Mouse (Mus musculus) fibroblast of lung, adult 2 months (primary cell): ENCODE results near the gene Strbp.

Source experiments
- DNase-seq: peaks from one replicate; pipeline ENCODE4 v3.0.0-alpha.2; 2011; ENCODE audit warnings: low read depth

The Strbp gene

DNA sequence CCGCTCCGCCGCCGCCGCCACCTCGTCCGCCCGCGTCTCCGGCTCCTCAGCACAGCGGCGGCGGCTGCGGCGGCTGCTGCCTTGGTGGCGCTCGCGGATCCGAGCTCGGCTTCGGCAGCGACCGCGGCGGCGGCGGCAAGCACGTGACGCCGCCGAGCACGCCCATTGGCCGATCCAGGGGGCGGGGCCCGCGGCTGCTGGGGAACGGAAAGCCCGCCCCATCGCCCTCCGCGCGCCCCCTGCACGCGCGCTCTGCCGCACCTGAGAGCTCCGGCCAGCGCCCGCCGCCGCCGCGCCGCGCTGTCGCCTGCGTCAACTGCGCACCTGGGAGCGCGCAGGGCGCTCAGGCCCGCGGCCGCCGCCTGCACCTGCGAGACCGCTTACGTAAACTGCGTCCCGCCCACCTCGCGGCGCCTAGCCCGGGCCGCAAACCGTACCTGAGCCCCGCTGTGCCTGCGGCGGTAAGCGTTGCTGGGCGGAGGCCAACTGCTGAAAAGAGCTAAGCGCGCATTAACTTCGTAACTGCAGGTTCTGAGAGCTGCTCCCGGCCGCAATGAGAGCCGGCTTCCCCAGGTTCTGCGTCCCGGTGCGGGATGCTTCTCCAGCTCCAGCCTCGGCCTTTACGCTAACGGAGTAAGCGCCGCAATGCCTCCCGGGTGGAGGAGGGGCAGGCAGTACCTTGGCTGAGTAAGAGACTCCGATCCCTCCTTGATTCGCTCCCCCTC, at the start of gene Strbp:
Gene Strbp (minus strand): TSS at position 630 of the 725 bp plus-strand sequence.
- DNase-seq: peak; percentile 38

DNA sequence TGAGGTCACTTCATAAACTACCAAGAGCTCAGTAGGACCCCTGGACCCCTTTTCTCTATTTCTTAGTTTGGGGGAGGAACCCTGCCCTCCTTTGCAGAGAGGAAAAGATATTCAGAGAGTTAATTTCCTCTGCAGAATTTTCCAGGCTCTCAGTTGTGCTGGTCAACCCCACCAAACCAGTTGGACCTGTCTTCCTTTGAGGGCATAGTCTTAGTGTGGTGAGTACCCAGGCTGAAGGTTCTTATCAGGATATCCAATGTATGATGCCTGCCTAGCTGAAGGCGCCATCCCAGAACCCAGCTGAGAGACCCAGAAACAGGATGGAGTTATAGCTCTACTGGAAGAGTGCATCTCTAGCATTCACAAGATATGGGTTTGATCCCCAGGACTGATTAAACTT, 47.5 kb upstream of the Strbp start:
- DNase-seq: no peak

DNA sequence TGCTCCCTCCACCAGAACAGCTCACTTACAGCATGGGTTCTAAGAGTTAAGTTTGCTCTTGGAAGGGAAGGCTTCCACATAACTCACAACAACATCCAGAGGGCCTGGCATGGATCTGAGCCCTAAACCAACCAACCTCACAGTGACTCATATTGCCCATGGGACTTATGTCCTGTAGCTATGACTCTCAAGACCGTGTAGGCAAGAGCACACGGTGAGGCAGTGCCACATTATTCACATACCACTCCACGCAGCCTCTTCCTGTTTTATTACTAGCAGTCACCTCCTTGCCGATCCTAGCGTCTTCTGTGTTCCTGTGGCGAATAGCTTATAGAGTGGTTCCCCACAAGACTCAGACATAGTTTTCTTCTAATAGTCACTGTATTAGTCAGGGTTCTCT, 45.7 kb upstream of the Strbp start:
- DNase-seq: peak; percentile 67

- no peak for DNase-seq
These were observed 44.9 kb upstream of the Strbp start for GRCm38 (mm10) chr2:37748442-37749066.

- DNase-seq: no peak
These were observed 44.2 kb upstream of the Strbp start for GRCm38 (mm10) chr2:37747909-37748308.

DNA sequence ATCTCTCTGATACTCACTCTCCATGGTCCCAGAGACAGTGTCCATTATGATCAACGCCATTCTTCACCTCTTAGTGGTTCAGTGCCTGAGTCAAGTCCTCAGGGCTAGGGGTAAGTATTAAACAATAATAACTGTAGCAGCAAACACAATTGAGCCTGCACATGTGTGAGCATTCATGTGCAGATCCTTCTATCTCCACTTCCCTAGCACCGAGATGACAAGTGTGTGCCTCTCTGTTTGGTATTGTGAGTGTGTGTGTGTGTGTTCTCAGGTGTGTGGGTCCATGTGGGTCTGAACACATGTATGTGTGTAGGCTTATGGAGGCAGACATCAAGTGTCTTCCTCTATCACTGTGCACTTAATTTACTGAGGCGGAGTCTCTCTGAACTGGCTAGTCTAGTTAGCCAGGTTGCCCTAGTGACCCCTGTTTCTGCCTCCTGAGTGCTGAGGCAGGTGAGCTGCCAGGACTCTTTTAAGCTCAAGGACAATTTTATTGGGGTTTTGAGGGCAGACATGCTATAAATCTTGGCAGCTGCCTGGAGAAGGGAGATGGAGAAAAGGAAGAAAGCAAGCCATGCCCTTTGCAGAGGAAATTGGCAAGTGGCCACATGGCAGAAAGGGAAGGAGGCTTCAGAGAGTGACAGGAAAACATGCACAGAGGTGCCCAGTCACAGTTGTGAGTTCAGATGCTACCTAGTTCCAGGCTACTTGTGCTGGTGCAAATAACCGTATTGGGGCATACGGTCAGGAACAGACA, 42.8 kb upstream of the Strbp start:
- no peak for DNase-seq

GRCm38 (mm10) chr2:37744773-37745395, 41.2 kb upstream of the Strbp start:
- no peak for DNase-seq

GRCm38 (mm10) chr2:37741806-37742554, 38.3 kb upstream of the Strbp start:
- DNase-seq: no peak

- DNase-seq: no peak
These were observed 32.1 kb upstream of the Strbp start for GRCm38 (mm10) chr2:37735807-37736188.

DNA sequence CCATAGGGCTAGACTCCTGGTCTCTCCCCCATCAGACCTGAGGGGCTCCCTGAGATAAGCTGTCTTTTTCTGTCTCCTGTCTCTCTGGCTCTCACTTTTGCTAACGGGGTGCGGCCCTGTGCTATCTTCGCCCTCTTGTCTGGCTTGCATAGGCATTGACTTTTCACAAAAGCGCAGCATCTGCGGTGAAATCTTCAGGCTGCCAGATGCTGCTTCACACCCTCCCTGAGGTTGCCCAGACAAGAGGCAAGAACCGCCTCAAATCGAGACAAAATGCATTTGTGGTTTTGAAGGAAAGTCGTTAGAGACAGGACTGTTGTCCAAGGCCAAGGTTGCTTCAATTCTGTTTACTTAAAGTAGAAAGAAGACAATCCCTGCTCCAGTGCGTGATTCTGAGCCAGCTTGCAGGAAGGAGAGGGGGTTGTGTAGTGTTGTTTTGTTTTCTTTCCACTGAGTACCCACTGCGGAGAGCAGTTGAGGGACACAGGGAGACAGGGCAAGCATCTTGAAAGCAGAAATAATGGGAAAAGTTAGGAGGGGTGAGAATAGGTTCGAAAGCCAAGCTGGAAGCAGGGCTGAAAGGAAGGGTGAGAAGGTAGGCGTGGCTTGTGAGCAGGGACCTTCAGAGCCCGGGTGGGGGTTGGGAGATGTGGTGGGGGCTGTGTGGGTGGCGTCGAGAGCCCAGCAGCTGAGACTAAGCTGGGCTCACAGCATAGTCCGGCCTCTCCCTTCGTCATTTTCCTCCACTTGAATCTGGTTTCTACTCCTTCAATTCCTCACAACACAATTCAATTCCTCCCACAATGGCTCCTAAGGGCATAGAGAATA, 31.5 kb upstream of the Strbp start:
- DNase-seq: no peak

- DNase-seq: no peak
These were observed 27.7 kb upstream of the Strbp start for GRCm38 (mm10) chr2:37731241-37731801.

DNA sequence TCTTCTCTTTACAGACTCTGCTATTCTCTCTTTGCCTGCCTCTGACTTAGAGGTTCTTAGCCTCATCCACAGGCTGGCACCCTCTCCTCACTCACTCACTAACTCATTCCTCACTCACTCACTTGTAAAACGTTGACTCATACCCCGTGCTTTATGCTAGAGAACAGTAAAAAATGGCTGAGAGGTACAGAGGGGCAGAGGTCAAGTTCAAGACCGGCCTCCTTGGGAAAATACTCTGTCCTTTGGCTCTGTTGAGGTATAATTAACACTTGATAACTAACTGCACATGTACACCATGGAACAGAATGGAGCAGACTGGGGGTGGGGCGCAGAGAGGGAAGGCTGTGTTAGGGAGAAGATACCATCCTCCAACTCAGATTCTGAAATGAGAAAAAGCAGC, 20.6 kb upstream of the Strbp start:
- DNase-seq: no peak

- no peak for DNase-seq
These were observed 19.9 kb upstream of the Strbp start for GRCm38 (mm10) chr2:37723501-37724090.

DNA sequence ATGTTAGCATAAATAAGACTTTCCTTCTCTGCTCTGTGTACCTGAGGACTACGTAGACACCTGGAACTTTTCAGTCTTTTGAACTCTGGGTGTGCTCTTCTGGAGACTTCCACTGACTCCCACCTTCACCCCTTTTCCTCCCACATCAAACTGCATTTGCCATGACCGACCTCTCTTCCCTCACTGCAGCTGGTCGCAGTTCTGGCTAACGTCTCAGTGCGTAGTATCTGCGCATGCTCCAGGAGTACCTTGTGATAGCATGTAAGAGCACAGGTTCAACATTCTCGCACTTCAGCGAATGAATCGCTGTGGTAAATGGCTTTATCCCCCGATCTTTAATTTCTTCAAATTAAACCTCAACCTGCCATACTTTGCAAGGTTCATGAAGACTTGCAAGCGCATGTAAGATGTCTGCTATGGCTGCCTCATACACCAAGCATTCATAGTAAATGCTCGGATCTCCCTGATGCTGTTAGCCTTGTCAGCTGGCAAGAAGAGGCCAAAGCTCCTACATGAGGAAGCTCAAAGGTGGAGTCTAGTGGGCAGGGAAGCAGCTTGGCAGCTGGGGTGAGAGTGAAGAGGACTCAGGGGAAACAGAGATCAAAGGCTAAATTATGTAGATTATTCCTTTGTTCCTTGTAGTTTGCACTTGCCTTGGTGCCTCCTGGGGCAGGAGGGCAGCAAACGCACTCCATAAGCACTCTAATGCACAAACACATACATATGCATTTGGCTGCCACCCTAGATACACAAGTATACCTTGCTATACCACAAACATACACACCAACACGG, 19.2 kb upstream of the Strbp start:
- DNase-seq: no peak

DNA sequence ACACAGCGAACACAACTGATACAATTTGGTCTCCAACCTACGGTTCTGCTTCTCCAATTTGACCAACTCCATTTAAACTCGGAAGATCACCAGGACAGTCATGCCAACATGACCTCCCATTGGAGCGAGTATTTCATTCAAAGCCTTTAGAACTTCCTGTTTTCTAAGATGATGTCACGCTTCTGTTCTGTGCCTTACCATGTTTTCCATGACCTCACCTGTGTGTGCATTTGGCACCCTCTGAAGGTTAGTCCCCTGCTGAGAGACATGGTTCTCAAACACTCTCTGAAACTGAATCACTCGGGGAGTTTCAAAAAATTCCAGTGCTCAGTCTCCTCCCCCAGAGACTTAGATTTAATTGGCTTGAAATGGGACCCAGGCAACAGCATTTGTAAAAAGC, 12.6 kb upstream of the Strbp start:
- DNase-seq: no peak

DNA sequence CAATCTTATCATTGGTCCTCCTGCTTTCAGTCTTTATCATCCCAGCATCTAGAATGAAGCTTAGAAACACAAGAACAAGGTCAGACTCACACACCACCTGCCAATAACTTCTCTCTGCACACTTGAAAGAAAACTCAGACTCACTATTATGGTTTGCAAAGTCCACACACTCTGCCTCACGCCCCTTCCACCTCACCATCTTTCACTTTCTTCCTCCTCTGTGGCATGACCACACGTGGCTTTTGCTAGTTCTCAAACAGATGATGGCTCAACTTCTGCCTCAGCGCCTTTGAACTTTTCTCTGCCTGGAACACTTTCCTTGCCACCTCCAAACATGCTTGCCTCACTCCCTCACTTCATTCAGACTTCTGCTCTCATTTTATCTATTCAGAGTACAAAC, 11.7 kb upstream of the Strbp start:
- DNase-seq: no peak

DNA sequence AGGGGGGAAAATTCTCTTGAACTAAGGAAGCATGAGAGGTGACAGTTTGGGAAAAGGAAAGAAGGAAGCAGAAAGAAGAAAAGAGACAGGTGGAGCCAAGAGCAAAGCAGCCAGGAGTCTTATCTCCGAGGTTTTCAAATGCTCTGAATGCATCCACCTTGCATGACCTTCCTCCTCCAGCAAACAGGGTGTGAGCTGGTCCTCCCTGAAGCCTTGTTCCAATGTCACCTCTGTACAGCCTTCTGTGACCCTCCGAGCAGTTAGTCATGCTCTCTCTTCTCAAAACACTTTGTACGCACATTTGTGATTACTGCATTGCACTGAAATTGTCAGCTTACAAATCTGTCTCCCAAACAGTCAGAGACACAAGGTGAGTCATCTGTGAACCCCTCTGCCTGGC, 9.4 kb upstream of the Strbp start:
- DNase-seq: no peak

- no peak for DNase-seq
These were observed 5.2 kb upstream of the Strbp start for GRCm38 (mm10) chr2:37708835-37709234.

DNA sequence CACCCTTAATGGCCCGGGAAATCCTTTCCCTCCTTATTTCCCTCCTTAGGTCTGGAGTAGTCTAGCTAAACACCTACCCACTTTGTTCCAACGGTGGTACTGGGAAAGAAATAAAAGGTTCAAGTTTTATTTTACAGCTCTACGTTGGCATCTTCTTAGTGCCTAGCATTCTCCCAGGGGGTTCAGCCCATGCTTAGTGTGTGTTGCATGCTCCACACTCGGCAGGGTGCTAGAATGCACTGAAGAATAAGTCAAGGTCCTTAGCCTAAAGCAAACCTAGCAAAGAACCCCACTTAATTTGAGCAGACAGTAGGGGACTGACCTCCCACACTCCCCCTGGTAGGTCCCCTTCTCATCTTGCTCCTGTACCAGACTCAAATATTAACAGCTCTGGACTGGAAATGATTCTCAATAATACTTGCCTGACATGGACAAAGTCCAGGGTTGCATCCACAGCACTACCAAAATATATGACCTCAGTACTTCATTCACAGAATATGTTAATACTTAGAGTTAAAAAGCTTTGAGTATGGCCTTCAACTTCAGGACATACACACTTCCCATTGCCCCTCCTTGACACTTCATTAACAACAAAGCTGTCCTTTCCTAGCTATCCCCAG, 592 bp upstream of the Strbp start:
- no peak for DNase-seq
